Mouse (Mus musculus): ENCODE measurements around the gene Gpha2.

DNA sequence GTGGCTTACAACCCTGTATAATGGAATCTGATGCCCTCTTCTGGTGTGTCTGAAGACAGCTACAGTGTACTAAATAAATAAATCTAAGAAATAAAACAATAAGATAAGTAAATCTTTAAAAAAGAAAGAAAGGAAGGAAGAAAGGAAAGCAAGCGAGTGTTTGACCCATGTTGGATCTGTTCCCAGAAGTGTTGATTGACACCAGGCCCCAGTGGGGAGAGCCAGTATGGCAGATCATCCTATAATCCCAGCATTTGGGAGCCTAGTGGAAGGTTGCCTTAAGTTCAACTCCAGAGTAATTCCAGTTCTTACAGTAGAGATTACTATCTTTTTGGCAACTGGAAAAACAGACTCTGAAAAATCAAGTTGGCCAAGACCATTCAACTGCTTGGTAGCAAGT, 19.6 kb downstream of the Gpha2 start:
- TF ChIP-seq GATA1 (IDR thresholded peaks at IDR 0.05; ENCODE audit: low read length) (no peak), TAL1 (IDR thresholded peaks at IDR 0.05; ENCODE audit: low read length) (no peak)
